ENCODE assay signal across 15 mouse cellular contexts in the genomic region with DNA sequence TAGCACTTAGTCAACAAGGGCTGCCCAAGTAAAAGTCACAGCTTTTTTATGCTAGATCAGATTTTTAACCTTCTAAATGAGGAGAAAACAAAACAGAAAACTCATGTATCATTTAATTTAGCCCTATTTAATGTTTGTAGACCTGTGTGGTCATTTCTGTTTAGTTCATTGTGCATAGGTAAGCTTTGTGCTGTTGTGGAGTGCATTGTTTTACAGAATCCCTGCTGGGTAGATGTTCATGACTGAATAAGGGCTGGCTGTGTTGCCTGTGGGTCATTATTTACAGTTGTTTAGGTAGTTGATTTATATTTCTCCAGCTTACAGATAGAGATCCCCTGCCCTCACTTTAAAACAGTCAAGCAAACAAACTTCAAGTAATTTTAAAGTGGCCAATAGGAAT. TPM values are rescaled to one million over a fixed set of nuclear protein-coding genes. Genes with fewer than 3 reads are reported as not detected.
"Had no signal": no experiment of that assay in that cellular context is flagged by ENCODE, and none has a peak within 500 bp of the region (broad histone marks: within the 10 kb centered on the region; RNA-seq: fewer than 3 reads in every experiment).

No protein-coding gene starts in this region.

- H3K9ac ChIP-seq: lung, embryonic 14.5 days; midbrain, embryonic 12.5 days; neural tube, embryonic 12.5 days had no signal

- H3K4me2 ChIP-seq: lung, embryonic 14.5 days; midbrain, embryonic 12.5 days; neural tube, embryonic 12.5 days had no signal

- H3K4me3 ChIP-seq: midbrain, embryonic 12.5 days; neural tube, embryonic 12.5 days had no signal

- H3K9me3 ChIP-seq: midbrain, embryonic 12.5 days; neural tube, embryonic 12.5 days had no signal

- H3K36me3 ChIP-seq: midbrain, embryonic 12.5 days; neural tube, embryonic 12.5 days had no signal

- DNase-seq: lung, adult 18-20 months; lung, embryonic 14.5 days; lung, postnatal 10 days; lung, postnatal 4 days; midbrain, embryonic 14.5 days; right cerebral cortex, postnatal 14 days; spleen, adult 18-20 months; thymus, adult 18-20 months; thymus, postnatal 14 days; thymus, postnatal 36 days had no signal

- H3K27me3 ChIP-seq: midbrain, embryonic 12.5 days; neural tube, embryonic 12.5 days had no signal

- H3K4me1 ChIP-seq: midbrain, embryonic 12.5 days; neural tube, embryonic 12.5 days had no signal

- H3K27ac ChIP-seq: midbrain, embryonic 12.5 days; neural tube, embryonic 12.5 days had no signal

RNA-seq across cellular contexts. Expression of a gene that starts 50.4 kb away (rescaled TPM):
- polyA plus RNA-seq: liver, embryonic 16.5 days; stomach, embryonic 14.5 days; stomach, embryonic 16.5 days had no signal
